Mouse (Mus musculus): ENCODE results near the gene Mvb12a. TPM values are rescaled to one million over a fixed set of nuclear protein-coding genes. Genes with fewer than 3 reads are reported as not detected.

Mvb12a gene
- polyA plus RNA-seq, 1 experiment from 2014 or later: 53.4 TPM

- Histone ChIP-seq H3K9me3 (replicated peaks) (no peaks in the 10 kb centered on the region), H3K4me2 (no peak overlapping the region), H3K36me3 (peaks cover 11% of the 10 kb centered on the region), H3K9ac (no peak overlapping the region), H3K4me1 (replicated peaks) (no peaks in the 10 kb centered on the region; the same call in 1 of the 2 replicates), H3K27ac (ENCODE audit: poor library complexity, severe bottlenecking) (no peak overlapping the region), H3K4me3 (no peak overlapping the region), H3K27me3 (replicated peaks) (peaks cover 26% of the 10 kb centered on the region)
- WGBS: 57% methylated on average over 6 of the region's 6 CpGs
- ATAC-seq (ENCODE audit: insufficient number of reproducible peaks, low FRiP score): no peak
Measured at GRCm38 (mm10) chr8:71552770-71553169, 10.0 kb downstream of the Mvb12a start.

DNA sequence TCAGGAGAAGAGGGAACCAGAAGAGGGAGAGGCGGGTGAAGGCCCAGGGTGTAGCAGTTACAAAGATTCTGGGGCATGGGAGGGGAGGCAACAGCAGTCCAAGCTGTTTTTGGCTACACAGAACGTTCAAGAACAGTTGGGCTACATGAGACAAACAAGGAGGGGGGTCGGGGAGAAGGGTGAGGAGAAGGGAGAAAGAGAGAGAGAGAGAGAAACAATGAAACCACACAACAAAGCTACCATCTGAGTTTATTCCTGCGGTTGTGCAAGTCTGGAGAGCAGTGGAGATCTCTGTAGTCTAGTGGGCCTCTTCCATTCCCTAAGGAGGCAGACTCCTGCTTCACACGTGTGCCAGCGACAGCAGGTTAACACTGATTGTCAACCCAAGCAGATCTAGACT is 11.3 kb downstream of the Mvb12a start:
- no peak overlapping the region for H3K4me3 ChIP-seq
- no peak overlapping the region for H3K27ac ChIP-seq (ENCODE audit: poor library complexity, severe bottlenecking)
- ATAC-seq (ENCODE audit: insufficient number of reproducible peaks, low FRiP score): no peak

DNA sequence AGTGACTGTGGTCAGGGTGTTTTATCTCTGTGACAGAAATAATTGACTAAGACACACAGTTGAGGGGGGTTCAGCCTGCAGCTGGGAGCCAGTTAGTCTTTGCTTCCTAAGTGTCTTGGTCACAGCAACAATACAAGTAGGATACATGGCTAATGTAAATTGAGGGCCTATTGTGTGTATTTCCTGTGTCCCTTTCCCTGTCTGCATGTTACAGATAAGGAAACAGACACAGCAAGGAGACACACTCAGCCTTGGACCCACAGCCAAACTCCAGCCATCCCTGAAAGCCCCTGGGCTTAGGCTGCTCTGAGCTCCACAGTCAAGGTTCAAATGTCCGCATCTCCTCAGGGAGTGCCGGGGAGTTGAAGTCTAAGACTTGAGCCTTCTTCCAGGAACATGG is 11.9 kb downstream of the Mvb12a start:
- Histone ChIP-seq H3K4me1 (replicated peaks) (peaks cover 12% of the 10 kb centered on the region), H3K9ac (no peak overlapping the region), H3K4me2 (no peak overlapping the region), H3K9me3 (replicated peaks) (no peaks in the 10 kb centered on the region), H3K27ac (ENCODE audit: poor library complexity, severe bottlenecking) (no peak overlapping the region), H3K27me3 (replicated peaks) (peaks cover 45% of the 10 kb centered on the region), H3K36me3 (no peaks in the 10 kb centered on the region), H3K4me3 (no peak overlapping the region)
- WGBS: 75% methylated on average over 2 of the region's 2 CpGs
- no peak for ATAC-seq (ENCODE audit: insufficient number of reproducible peaks, low FRiP score)

More for the DNA sequence above, 11.3 kb downstream of the Mvb12a start:
- 74% methylated on average over 6 of the region's 6 CpGs for WGBS
- H3K9ac ChIP-seq: no peak overlapping the region
- peaks cover 9% of the 10 kb centered on the region for H3K4me1 ChIP-seq (replicated peaks)
- peaks cover 39% of the 10 kb centered on the region for H3K27me3 ChIP-seq (replicated peaks)
- no peak overlapping the region for H3K4me2 ChIP-seq
- no peaks in the 10 kb centered on the region for H3K9me3 ChIP-seq (replicated peaks)
- H3K36me3 ChIP-seq: no peaks in the 10 kb centered on the region

DNA sequence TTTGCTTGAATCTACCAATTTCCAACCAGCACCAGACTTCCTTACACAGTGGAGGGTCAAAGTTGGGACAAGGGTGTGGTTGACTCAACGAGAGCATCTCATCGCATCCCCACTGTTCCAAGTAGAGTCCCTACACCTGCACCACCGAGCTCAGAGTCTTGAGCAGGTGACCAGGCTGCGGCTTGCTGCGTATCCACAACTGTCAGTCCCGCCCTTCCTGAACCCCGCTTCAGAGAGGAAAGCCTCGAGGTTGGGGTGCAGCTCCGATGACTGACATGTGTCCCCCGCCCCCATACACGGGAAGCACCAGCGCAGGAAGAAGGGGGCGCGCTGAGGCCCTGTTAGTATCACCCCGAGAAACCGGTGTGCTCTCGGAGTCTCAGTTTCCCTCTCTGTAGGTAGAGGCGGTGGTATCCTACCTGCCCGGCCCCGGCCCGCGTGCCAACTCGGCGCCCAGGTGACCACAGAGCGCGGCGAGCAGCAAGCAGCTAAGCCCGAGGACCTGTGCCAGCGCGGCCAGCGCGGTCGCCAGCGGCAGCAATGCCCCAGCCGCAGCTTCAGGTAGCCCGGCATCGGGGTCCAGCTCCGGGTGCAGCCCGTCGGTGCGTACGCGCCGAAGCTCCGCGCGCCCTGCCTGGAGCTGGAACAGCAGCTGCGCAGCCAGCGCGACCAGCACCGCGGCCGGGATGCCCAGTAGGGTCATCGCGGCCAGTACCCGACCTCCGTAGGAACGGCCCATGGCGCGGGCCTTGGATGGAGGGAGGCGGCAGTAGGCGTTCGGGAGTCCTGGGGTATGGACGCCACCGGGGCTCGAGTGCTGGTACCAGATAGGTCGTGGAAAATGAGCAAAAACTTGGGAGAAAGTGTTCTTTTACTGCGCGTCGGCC is 15.6 kb downstream of the Mvb12a start, which contains the start of gene Tmem221:
Gene Tmem221 (minus strand): TSS at position 801 of the 887 bp plus-strand sequence.
- peaks cover 80% of the 10 kb centered on the region for H3K27me3 ChIP-seq (replicated peaks)
- no peak within 1 kb of the TSS for H3K27ac ChIP-seq (ENCODE audit: poor library complexity, severe bottlenecking)
- H3K4me1 ChIP-seq (replicated peaks): peaks cover 20% of the 10 kb centered on the region
- H3K9ac ChIP-seq: peak within 1 kb of the TSS; percentile 38; the same call in 1 of the 2 replicates
- peak within 1 kb of the TSS; percentile 44 for H3K4me3 ChIP-seq
- WGBS: 5% methylated on average over 70 of the region's 70 CpGs
- no peak for ATAC-seq (ENCODE audit: insufficient number of reproducible peaks, low FRiP score)
- peak within 1 kb of the TSS; percentile 66 for H3K4me2 ChIP-seq
- H3K9me3 ChIP-seq (replicated peaks): no peaks in the 10 kb centered on the region
- H3K36me3 ChIP-seq: no peaks in the 10 kb centered on the region

GRCm38 (mm10) chr8:71558958-71559690 is 16.4 kb downstream of the Mvb12a start:
- peak overlapping the region; percentile 44 for H3K4me3 ChIP-seq
- WGBS: 1% methylated on average over 24 of the region's 24 CpGs
- H3K9ac ChIP-seq: peak overlapping the region; percentile 38; the same call in 1 of the 2 replicates
- H3K4me1 ChIP-seq (replicated peaks): peaks cover 20% of the 10 kb centered on the region
- peaks cover 88% of the 10 kb centered on the region for H3K27me3 ChIP-seq (replicated peaks)
- no peak overlapping the region for H3K27ac ChIP-seq (ENCODE audit: poor library complexity, severe bottlenecking)
- ATAC-seq (ENCODE audit: insufficient number of reproducible peaks, low FRiP score): peak; percentile 70
- no peaks in the 10 kb centered on the region for H3K36me3 ChIP-seq
- H3K4me2 ChIP-seq: peak overlapping the region; percentile 66
- H3K9me3 ChIP-seq (replicated peaks): peaks cover 3% of the 10 kb centered on the region; the same call in 1 of the 2 replicates

GRCm38 (mm10) chr8:71560071-71560470 is 17.3 kb downstream of the Mvb12a start:
- Histone ChIP-seq H3K4me1 (replicated peaks) (peaks cover 20% of the 10 kb centered on the region), H3K36me3 (no peaks in the 10 kb centered on the region), H3K4me3 (no peak overlapping the region), H3K4me2 (no peak overlapping the region), H3K27me3 (replicated peaks) (peaks cover 91% of the 10 kb centered on the region), H3K27ac (ENCODE audit: poor library complexity, severe bottlenecking) (no peak overlapping the region), H3K9me3 (replicated peaks) (peaks cover 7% of the 10 kb centered on the region; the same call in 1 of the 2 replicates), H3K9ac (no peak overlapping the region)
- 48% methylated on average over 3 of the region's 3 CpGs for WGBS
- no peak for ATAC-seq (ENCODE audit: insufficient number of reproducible peaks, low FRiP score)

DNA sequence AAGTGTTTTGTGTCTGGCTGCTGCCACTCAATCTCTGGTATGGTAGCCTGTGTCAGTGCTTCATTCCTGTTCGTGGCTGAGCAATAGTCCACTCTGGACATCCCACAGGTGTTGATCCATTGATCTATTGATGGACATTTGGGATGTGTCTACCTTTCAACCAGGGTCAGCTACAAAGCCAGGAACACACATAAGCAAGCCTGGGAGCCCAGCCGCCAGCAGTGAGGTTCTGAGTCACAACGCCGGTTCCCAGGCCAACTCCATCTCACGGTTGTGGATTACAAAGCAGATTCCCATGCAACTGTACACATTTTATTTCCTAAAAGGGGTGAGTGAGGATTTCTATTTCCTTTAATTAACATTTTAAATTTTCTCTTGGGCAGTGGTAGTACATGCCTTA is 18.0 kb downstream of the Mvb12a start:
- H3K4me1 ChIP-seq (replicated peaks): peaks cover 20% of the 10 kb centered on the region
- 78% methylated on average over 5 of the region's 5 CpGs for WGBS
- no peak overlapping the region for H3K27ac ChIP-seq (ENCODE audit: poor library complexity, severe bottlenecking)
- no peak for ATAC-seq (ENCODE audit: insufficient number of reproducible peaks, low FRiP score)
- no peak overlapping the region for H3K4me2 ChIP-seq
- H3K27me3 ChIP-seq (replicated peaks): peaks cover 89% of the 10 kb centered on the region
- H3K4me3 ChIP-seq: no peak overlapping the region
- H3K9me3 ChIP-seq (replicated peaks): peaks cover 7% of the 10 kb centered on the region; the same call in 1 of the 2 replicates
- no peak overlapping the region for H3K9ac ChIP-seq
- no peaks in the 10 kb centered on the region for H3K36me3 ChIP-seq

GRCm38 (mm10) chr8:71561401-71561800 is 18.7 kb downstream of the Mvb12a start:
- Histone ChIP-seq H3K4me1 (replicated peaks) (peaks cover 20% of the 10 kb centered on the region), H3K9ac (no peak overlapping the region), H3K27ac (ENCODE audit: poor library complexity, severe bottlenecking) (no peak overlapping the region), H3K27me3 (replicated peaks) (peaks cover 89% of the 10 kb centered on the region), H3K36me3 (no peaks in the 10 kb centered on the region), H3K4me2 (no peak overlapping the region), H3K4me3 (no peak overlapping the region), H3K9me3 (replicated peaks) (peaks cover 7% of the 10 kb centered on the region; the same call in 1 of the 2 replicates)
- no peak for ATAC-seq (ENCODE audit: insufficient number of reproducible peaks, low FRiP score)
- 4% methylated on average over 15 of the region's 15 CpGs for WGBS

DNA sequence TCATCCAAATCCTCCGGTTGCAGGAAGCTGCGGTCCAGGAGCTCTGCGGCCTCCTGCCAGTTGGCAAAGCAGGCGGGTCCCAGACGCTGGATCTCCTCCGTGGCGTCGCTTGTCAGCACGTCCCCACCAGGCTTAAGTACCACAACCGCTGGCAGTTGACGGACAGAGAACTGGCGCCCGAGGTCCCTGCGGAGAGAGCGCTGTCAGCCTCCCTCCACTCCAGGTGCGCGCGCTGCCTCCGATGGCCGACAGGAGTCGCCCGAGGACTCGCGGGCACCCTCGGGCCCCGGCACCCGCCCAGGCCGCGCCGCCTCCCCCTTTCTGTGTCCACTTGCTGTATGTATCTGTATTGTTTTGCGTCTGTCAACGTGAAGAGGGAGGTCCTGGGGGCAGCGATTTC is 20.0 kb downstream of the Mvb12a start:
- Histone ChIP-seq H3K4me1 (replicated peaks) (peaks cover 20% of the 10 kb centered on the region), H3K9me3 (replicated peaks) (peaks cover 7% of the 10 kb centered on the region; the same call in 1 of the 2 replicates), H3K36me3 (no peaks in the 10 kb centered on the region), H3K27me3 (replicated peaks) (peaks cover 84% of the 10 kb centered on the region), H3K9ac (no peak overlapping the region; the same call in 1 of the 2 replicates), H3K27ac (ENCODE audit: poor library complexity, severe bottlenecking) (no peak overlapping the region), H3K4me3 (peak overlapping the region; percentile 29), H3K4me2 (peak overlapping the region; percentile 62)
- ATAC-seq (ENCODE audit: insufficient number of reproducible peaks, low FRiP score): no peak
- 1% methylated on average over 33 of the region's 33 CpGs for WGBS

DNA sequence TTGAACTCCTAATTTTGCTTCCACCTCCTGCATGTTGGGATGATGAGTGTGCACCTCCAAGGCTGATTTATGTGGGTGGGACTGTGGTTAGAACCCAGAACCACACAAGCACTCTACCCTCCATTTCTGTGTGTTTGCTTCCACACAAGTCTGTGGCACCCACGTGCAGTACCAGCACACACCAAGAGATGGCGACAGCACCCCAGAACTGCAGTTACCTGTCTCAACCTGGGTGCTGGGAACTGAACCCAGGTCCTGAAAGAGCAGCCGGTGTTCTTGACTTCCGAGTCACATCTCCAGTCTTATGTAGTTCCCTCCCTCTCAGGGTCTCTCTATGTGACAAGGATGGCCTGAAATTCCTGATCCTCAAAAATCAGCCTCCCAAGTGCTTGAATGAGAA is 21.3 kb downstream of the Mvb12a start:
- 80% methylated on average over 4 of the region's 4 CpGs for WGBS
- Histone ChIP-seq H3K4me3 (no peak overlapping the region), H3K36me3 (no peaks in the 10 kb centered on the region), H3K9ac (no peak overlapping the region), H3K4me1 (replicated peaks) (peaks cover 18% of the 10 kb centered on the region), H3K4me2 (no peak overlapping the region), H3K9me3 (replicated peaks) (peaks cover 7% of the 10 kb centered on the region; the same call in 1 of the 2 replicates), H3K27ac (ENCODE audit: poor library complexity, severe bottlenecking) (no peak overlapping the region), H3K27me3 (replicated peaks) (peaks cover 84% of the 10 kb centered on the region)
- ATAC-seq (ENCODE audit: insufficient number of reproducible peaks, low FRiP score): no peak

DNA sequence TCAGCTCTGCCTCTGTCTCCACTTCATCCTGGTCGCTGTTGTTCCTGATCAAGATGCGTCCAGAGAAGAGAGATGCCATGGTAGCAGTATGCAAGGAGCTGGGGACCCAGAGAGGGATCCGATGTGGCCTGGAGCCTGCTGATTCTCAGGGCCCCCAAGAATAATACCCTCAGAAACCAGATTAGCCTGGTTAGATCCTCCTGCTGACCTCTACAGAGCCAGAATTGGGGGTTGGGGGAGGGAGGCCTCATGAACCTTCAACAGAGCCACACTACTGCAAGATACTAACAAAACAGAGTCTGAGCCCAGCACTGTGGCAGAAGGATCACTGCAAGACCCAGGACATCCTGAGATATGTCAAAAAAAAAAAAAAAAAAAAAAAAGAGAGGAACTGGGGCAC is 23.8 kb downstream of the Mvb12a start, which contains the start of gene Nxnl1:
Gene Nxnl1 (minus strand): TSS at position 101 of the 400 bp plus-strand sequence.
- Histone ChIP-seq H3K36me3 (no peaks in the 10 kb centered on the region), H3K27ac (ENCODE audit: poor library complexity, severe bottlenecking) (no peak within 1 kb of the TSS), H3K9ac (no peak within 1 kb of the TSS), H3K4me2 (no peak within 1 kb of the TSS), H3K4me3 (no peak within 1 kb of the TSS), H3K9me3 (replicated peaks) (peaks cover 7% of the 10 kb centered on the region; the same call in 1 of the 2 replicates), H3K27me3 (replicated peaks) (peaks cover 62% of the 10 kb centered on the region), H3K4me1 (replicated peaks) (peaks cover 35% of the 10 kb centered on the region)
- no peak for ATAC-seq (ENCODE audit: insufficient number of reproducible peaks, low FRiP score)
- 50% methylated on average over 3 of the region's 3 CpGs for WGBS

All from heart, embryonic 12.5 days (tissue).